Mouse (Mus musculus) neural tube, embryonic 14.5 days (tissue): ENCODE measurements at regions not wholly inside any gene's neighbourhood (a gene's known extent, or its start where the extent isn't known, plus 50 kb on each side); places are given as distances from the start of the nearest gene placed in this dataset.

ENCODE experiments used
- ATAC-seq: fragments of 200-750 bp; cut with Nextera tagmentation; 2 replicates; pipeline ENCODE4 v1.8.0; 2017; ENCODE audit warnings: low read depth, mild to moderate bottlenecking, moderate TSS enrichment, moderate library complexity
- H3K27ac ChIP-seq: fragments of 300-500 bp; sonication (generic); 2 replicates; pipeline ENCODE4 v1.5.1; 2014; ENCODE audit warnings: low read depth, mild to moderate bottlenecking, control low read depth, low read length, moderate library complexity, mixed read lengths
- H3K27me3 ChIP-seq: fragments of 300-500 bp; sonication (generic); 2 replicates; pipeline ENCODE4 v1.6.1; 2014; ENCODE audit warnings: low read length; ENCODE audit not compliant: control insufficient read depth, insufficient read depth
- H3K36me3 ChIP-seq: fragments of 300-500 bp; sonication (generic); 2 replicates; pipeline ENCODE4 v1.6.1; 2014; ENCODE audit warnings: low read length, mixed read lengths; ENCODE audit not compliant: control insufficient read depth, insufficient read depth
- H3K4me1 ChIP-seq: fragments of 300-500 bp; sonication (generic); 2 replicates; pipeline ENCODE4 v1.6.1; 2014; ENCODE audit warnings: low read length; ENCODE audit not compliant: control insufficient read depth, insufficient read depth
- H3K4me2 ChIP-seq: fragments of 300-500 bp; sonication (generic); 2 replicates; pipeline ENCODE4 v1.6.1; 2014; ENCODE audit warnings: mild to moderate bottlenecking, low read depth, low read length, control low read depth
- H3K4me3 ChIP-seq: fragments of 300-500 bp; sonication (generic); 2 replicates; pipeline ENCODE4 v1.5.1; 2014; ENCODE audit warnings: low read depth, low read length, control low read depth, mixed read lengths
- H3K9ac ChIP-seq: fragments of 300-500 bp; sonication (generic); replicated peaks from 2 replicates; pipeline ENCODE4 v1.6.1; 2014; ENCODE audit warnings: low read depth, mild to moderate bottlenecking, control low read depth, low read length, mixed read lengths
- H3K9me3 ChIP-seq: fragments of 300-500 bp; sonication (generic); 2 replicates; pipeline ENCODE4 v1.6.1; 2016; ENCODE audit warnings: low read length; ENCODE audit not compliant: control insufficient read depth
- WGBS: fragments of 180-500 bp; shearing (Covaris S2); extraction: QIAGEN DNeasy Blood & Tissue Kit; methylation state at CpG from one replicate; pipeline ENCODE4 v1.1.7; 2014; 5-methylcytosine and 5-hydroxymethylcytosine counted together

DNA sequence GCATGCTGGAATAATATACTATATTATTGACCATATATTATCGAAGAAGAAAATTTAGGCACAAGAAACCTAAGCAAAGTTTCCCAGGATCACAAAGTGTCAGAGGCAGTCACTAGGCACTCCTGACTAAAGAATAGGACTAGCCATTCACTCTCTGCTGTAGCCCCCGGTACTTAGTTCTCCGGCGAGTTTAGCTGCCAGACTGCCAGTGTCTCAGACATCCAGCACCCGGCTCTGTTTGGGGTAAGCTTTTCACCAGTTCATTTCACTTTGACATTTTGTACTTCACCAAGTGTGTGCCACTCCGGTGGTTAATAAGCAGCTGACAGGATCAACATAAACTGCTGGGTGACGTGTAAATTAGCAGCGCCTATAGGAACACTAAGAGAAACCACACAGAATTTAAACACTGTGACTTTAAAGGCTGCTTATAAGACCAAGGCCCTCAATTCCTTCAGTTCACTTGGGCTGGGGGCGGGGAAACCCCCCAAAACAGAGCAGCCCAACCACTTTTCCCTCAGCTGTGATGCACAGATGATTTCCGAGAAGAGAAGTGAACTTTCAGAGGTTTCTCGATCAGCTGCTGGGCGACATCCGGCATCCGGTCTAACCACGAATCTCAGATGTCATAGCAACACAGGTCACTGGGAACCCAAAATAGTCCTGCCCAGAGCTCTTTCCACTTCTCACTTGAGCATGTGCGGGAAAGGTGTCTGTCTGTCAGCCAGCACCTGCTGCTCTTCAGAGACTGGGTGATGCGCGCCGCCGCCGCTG lies 234.3 kb downstream of the Gm5426 start:
- Histone ChIP-seq H3K36me3 (no peaks in the 10 kb centered on the region), H3K27ac (no peak overlapping the region), H3K4me2 (no peak overlapping the region), H3K4me3 (no peak overlapping the region), H3K4me1 (no peaks in the 10 kb centered on the region), H3K9me3 (no peaks in the 10 kb centered on the region), H3K9ac (no peak overlapping the region), H3K27me3 (no peaks in the 10 kb centered on the region)
- ATAC-seq, result no peak
- WGBS, result 88% methylated on average over 21 of the region's 21 CpGs

DNA sequence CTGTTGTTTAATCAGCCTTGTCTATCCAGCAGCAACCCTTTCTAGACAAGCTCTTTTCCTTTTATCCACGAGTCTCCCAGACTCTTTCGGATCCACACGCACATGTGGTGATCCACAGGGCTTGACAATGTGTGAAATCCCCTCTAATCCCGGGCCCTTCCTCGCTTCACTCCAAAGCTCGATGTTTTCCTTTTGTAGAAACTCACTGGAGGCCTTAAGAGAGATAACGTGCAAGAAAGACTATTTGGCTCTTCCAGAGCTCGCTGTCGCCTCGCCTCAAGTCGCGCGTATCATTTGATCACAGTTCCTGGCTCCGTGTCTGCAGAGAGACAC lies 234.9 kb downstream of the Gm5426 start:
- H3K9ac ChIP-seq, result no peak overlapping the region
- no peak overlapping the region for H3K4me2 ChIP-seq
- H3K9me3 ChIP-seq, result no peaks in the 10 kb centered on the region
- no peaks in the 10 kb centered on the region for H3K36me3 ChIP-seq
- no peaks in the 10 kb centered on the region for H3K4me1 ChIP-seq
- H3K4me3 ChIP-seq, result no peak overlapping the region
- H3K27ac ChIP-seq, result no peak overlapping the region
- WGBS, result 87% methylated on average over 14 of the region's 14 CpGs
- no peak for ATAC-seq
- H3K27me3 ChIP-seq, result no peaks in the 10 kb centered on the region

DNA sequence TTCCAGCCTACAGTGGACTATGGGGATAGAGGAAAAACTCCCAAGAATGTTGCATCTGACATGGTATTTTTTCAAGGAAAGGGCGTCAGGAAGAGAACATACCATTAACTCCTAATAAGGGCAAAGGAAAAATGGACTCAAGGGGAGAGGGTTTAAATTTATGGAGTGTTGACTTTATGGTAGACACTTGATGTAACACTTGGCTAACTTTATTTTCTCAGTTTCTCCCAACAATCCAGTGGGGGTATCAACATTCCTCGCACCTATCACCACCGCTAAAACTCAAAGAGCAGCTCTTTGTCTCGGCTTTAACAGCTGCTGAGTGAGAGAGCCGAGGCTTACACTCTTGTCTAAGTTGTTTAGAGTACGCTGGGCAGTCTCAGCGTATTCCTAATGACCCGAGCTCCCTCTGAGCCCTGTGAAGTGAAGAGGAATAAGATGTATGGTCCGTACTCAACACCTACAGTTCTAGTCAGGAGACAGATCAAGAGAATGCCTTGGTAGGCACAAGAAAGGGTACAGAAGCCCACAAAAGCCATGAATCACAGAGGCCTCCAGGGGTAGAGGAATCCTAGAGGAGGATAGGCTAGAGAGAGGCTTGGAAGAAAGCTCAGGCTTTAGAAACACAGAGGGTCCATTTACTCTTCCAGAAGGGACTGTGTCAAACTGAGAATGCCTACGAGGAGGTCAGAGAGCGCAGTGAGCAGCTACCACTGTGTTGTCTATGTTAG lies 236.4 kb downstream of the Gm5426 start:
- Histone ChIP-seq H3K27me3 (no peaks in the 10 kb centered on the region), H3K9me3 (no peaks in the 10 kb centered on the region), H3K36me3 (no peaks in the 10 kb centered on the region), H3K4me1 (no peaks in the 10 kb centered on the region), H3K9ac (no peak overlapping the region), H3K27ac (no peak overlapping the region), H3K4me3 (no peak overlapping the region), H3K4me2 (no peak overlapping the region)
- no peak for ATAC-seq
- 51% methylated on average over 11 of the region's 11 CpGs for WGBS

DNA sequence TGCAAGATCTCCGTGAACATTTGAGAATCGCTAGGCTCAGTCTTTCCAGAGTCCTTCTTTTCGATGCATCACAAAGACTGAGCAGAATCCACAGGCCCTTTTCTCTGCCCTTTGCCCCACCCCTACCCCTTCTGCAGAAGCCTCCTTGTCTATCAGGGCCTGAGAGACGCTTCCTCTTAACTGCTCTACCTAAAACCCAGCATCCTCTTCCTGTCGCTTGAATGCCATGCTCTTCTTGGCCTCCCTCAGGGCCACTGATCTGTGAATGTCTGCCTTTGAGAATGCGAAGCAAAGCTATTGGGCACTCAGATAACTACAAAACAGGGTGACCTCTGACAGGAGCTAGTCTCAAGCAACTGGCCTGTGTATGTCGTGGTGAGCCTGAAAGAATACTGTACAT lies 237.1 kb downstream of the Gm5426 start:
- 67% methylated on average over 7 of the region's 7 CpGs for WGBS
- H3K4me2 ChIP-seq, result no peak overlapping the region
- H3K27me3 ChIP-seq, result no peaks in the 10 kb centered on the region
- no peak overlapping the region for H3K4me3 ChIP-seq
- H3K27ac ChIP-seq, result no peak overlapping the region
- H3K9ac ChIP-seq, result no peak overlapping the region
- H3K4me1 ChIP-seq, result no peaks in the 10 kb centered on the region
- ATAC-seq, result no peak
- H3K9me3 ChIP-seq, result no peaks in the 10 kb centered on the region
- H3K36me3 ChIP-seq, result no peaks in the 10 kb centered on the region

DNA sequence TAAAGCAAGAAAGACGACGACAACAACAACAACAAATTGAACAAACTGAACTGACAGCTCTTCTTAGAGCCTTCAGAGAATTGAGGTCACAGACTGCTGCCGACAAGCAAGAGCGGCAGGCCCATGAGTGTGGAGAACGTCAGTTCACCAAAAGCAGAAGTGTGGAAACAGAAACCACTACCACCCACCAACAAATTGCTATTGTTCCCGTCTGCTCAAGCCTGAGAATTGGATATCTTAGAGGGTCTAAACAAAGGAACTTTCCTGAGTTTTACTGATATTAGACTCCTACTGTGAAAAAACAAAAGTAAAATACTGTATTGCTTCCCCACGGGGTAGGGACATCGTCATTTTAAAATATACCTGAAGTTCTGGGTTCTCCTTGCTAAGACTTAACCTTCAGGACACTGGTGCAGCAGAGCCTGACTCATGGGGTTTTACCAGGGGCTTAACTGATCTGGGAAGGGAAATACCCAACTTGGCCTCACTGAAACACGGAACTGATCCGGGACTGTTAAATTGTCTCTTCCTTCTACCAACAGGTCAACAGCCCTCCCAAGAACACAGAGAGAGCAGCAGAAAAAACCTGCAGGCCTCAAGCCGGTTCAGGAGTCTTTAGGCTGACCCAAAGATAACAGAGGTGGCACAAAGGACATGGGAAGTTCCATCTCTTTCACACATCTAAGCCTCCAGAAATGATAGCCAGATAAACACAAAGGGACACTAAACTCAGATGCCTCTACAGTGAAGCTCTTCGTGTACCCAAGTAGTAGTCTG lies 238.1 kb downstream of the Gm5426 start:
- H3K4me3 ChIP-seq, result no peak overlapping the region
- no peak for ATAC-seq
- no peaks in the 10 kb centered on the region for H3K9me3 ChIP-seq
- no peak overlapping the region for H3K27ac ChIP-seq
- no peak overlapping the region for H3K9ac ChIP-seq
- WGBS, result 89% methylated on average over 12 of the region's 12 CpGs
- H3K36me3 ChIP-seq, result no peaks in the 10 kb centered on the region
- no peak overlapping the region for H3K4me2 ChIP-seq
- H3K27me3 ChIP-seq, result no peaks in the 10 kb centered on the region
- no peaks in the 10 kb centered on the region for H3K4me1 ChIP-seq

DNA sequence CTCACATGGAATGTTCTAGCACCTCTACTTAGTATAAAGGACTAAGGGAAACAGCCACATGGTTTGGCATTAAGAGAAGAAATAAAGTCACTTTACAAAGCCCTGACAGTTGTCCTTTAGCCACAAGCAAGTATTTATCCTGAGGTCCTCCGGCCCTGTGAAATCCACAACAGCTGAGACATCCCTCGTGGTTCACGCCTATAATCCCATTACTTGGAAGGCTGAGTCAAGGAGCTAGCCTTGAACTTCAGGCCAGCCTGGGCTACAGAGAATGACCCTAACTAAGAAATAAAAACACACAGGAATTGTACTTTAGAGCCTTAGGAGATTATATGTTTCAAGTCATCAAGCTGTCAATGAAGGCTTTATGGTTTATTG lies 238.7 kb downstream of the Gm5426 start:
- WGBS, result 94% methylated on average over 3 of the region's 3 CpGs
- H3K27me3 ChIP-seq, result no peaks in the 10 kb centered on the region
- H3K27ac ChIP-seq, result no peak overlapping the region
- no peaks in the 10 kb centered on the region for H3K36me3 ChIP-seq
- no peak overlapping the region for H3K4me2 ChIP-seq
- no peak overlapping the region for H3K9ac ChIP-seq
- no peak overlapping the region for H3K4me3 ChIP-seq
- ATAC-seq, result no peak
- no peaks in the 10 kb centered on the region for H3K4me1 ChIP-seq
- no peaks in the 10 kb centered on the region for H3K9me3 ChIP-seq

DNA sequence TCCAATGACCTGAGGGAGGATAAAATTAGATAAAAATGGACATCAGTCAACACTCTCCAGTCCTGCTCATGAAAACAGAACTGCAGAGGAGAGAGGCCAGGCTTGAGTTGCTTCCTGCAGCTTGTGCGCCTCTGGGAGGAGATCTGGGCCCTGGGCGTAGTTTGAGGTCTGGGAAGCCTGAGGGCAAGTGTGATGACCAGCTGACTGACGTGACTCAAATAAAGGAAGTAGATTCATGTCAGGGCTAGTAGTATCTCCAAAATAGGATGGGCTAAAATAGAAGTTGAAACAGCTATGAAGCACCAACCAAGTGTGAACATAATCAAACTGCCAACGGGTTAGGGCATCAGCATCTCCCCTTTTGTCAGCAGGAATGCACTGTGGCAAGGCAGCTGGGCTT lies 239.3 kb upstream of the Btg1 start:
- no peak overlapping the region for H3K27ac ChIP-seq
- WGBS, result 91% methylated on average over 4 of the region's 4 CpGs
- no peak for ATAC-seq

DNA sequence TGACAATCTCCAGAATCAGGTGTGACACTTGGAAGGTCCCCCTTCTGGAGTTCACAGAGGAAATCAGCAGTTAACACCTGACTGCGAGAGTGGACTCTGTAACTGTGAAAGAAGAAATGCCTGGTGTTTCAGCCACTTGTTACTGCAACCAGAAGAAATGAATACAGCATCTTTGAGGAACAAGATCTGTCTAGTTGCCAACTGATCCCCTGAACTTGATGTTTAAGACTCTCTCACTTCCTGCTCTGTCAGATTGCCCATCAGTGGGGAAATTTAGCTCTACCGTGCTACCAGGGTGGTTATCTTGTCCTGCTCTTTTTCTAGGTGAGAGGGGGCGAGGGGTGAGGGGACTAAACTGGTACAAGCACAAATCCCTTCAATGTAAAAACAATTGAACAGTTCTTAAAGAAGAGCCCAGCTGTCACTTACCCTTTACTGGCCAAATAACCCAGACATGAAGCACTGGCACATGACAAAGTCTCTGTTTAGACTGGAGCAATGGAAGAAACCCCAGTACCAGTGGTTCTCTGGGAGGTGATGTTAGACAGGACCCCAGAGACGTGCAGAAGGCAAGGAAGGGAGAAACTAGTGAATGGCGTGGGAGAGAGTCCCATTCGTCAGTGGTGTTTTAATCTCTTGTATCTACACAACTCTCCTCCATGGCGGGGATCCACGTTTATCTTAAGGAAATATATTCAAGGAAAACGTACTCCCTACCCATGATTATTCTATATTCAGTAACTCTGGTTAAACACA lies 237.6 kb upstream of the Btg1 start:
- Histone ChIP-seq H3K4me3 (no peak overlapping the region), H3K27me3 (no peaks in the 10 kb centered on the region)
- ATAC-seq, result no peak

More for the DNA sequence above, 239.3 kb upstream of the Btg1 start:
- Histone ChIP-seq H3K36me3 (no peaks in the 10 kb centered on the region), H3K4me2 (no peak overlapping the region), H3K9ac (no peak overlapping the region), H3K9me3 (no peaks in the 10 kb centered on the region), H3K27me3 (no peaks in the 10 kb centered on the region), H3K4me3 (no peak overlapping the region), H3K4me1 (no peaks in the 10 kb centered on the region)

More for the DNA sequence above, 237.6 kb upstream of the Btg1 start:
- H3K9ac ChIP-seq, result no peak overlapping the region
- no peaks in the 10 kb centered on the region for H3K4me1 ChIP-seq
- no peak overlapping the region for H3K27ac ChIP-seq
- WGBS, result 87% methylated on average over 9 of the region's 9 CpGs
- no peaks in the 10 kb centered on the region for H3K9me3 ChIP-seq
- H3K36me3 ChIP-seq, result no peaks in the 10 kb centered on the region
- no peak overlapping the region for H3K4me2 ChIP-seq
